Mouse (Mus musculus): ENCODE data around the gene Ifngr2.

Gene Ifngr2

GRCm38 (mm10) chr16:91605156-91605555, 58.3 kb downstream of the Ifngr2 start:
- DNase-seq (ENCODE audit: low read depth, low spot score): no peak

- no peak for DNase-seq (ENCODE audit: low read depth, low spot score)
Observed at GRCm38 (mm10) chr16:91606958-91607357, 60.1 kb downstream of the Ifngr2 start.

GRCm38 (mm10) chr16:91609501-91610245, 62.8 kb downstream of the Ifngr2 start:
- DNase-seq (ENCODE audit: low read depth, low spot score): no peak

- DNase-seq (ENCODE audit: low read depth, low spot score): no peak
Observed at GRCm38 (mm10) chr16:91611248-91611647, 64.4 kb downstream of the Ifngr2 start.

- DNase-seq (ENCODE audit: low read depth, low spot score): no peak
Observed at GRCm38 (mm10) chr16:91612525-91612924, 65.7 kb downstream of the Ifngr2 start.

- no peak for DNase-seq (ENCODE audit: low read depth, low spot score)
Observed at GRCm38 (mm10) chr16:91614552-91614951, 67.7 kb downstream of the Ifngr2 start.
